Mouse (Mus musculus): ENCODE results near the gene S1pr5. TPM values are rescaled to one million over a fixed set of nuclear protein-coding genes. Genes with fewer than 3 reads are reported as not detected.
"Not testable (repeated sequence)": the region's sequence is repeated elsewhere in the genome, so short reads cannot be mapped to it uniquely, and the experiment has no call there.

Gene S1pr5
- total RNA-seq, 2 experiments from 2014 or later: 0.50 to 1.0 TPM

GRCm38 (mm10) chr9:21208626-21209025, 39.6 kb downstream of the S1pr5 start:
- no peak for DNase-seq (ENCODE audit: low spot score in 2 of 2)

- no peak for DNase-seq (ENCODE audit: low spot score in 2 of 2)
Observed at GRCm38 (mm10) chr9:21206848-21207247, 41.4 kb downstream of the S1pr5 start.

- DNase-seq (ENCODE audit: low spot score in 2 of 2): no peak
Observed at GRCm38 (mm10) chr9:21204528-21205272, 43.5 kb downstream of the S1pr5 start.

- DNase-seq (ENCODE audit: low spot score in 2 of 2): no peak
Observed at GRCm38 (mm10) chr9:21204156-21204527, 44.1 kb downstream of the S1pr5 start.

GRCm38 (mm10) chr9:21198960-21199359, 49.3 kb downstream of the S1pr5 start:
- no peak for DNase-seq (ENCODE audit: low spot score in 2 of 2)

- DNase-seq (ENCODE audit: low spot score in 2 of 2): no peak
Observed at GRCm38 (mm10) chr9:21197981-21198380, 50.3 kb downstream of the S1pr5 start.

GRCm38 (mm10) chr9:21196521-21197433, 51.5 kb downstream of the S1pr5 start:
- no peak for DNase-seq (ENCODE audit: low spot score in 2 of 2)

- DNase-seq (ENCODE audit: low spot score in 2 of 2): not testable (repeated sequence)
Observed at GRCm38 (mm10) chr9:21195736-21196505, 52.3 kb downstream of the S1pr5 start.

- DNase-seq (ENCODE audit: low spot score in 2 of 2): no peak
Observed at GRCm38 (mm10) chr9:21194787-21195493, 53.3 kb downstream of the S1pr5 start.

GRCm38 (mm10) chr9:21193786-21194185, 54.5 kb downstream of the S1pr5 start:
- no peak for DNase-seq (ENCODE audit: low spot score in 2 of 2)

Other genes starting within 250 kb of the S1pr5 start
- gene Mrpl4, start 245.7 kb downstream of the S1pr5 start, total RNA-seq (2021): 100 to 1,000 TPM; 122 to 124 TPM
- gene Icam1, start 232.5 kb downstream of the S1pr5 start, total RNA-seq (2021): 10 to 100 TPM in 1 of 2 experiments, 1 to 10 TPM in 1; 9.0 to 31.8 TPM
- gene Icam4, start 219.1 kb downstream of the S1pr5 start, total RNA-seq (2021): 1 to 10 TPM; 1.2 to 4.8 TPM
- gene Icam5, start 216.4 kb downstream of the S1pr5 start, total RNA-seq (2021): under 1 TPM; 0.13 to 0.23 TPM
- not detected for gene Zglp1, start 181.3 kb downstream of the S1pr5 start, total RNA-seq (2021)
- under 1 TPM; 0.53 to 0.80 TPM for gene Gm49373, start 175.3 kb downstream of the S1pr5 start, total RNA-seq (2021)
- 10 to 100 TPM; 38.3 to 39.2 TPM for gene Fdx1l, start 174.8 kb downstream of the S1pr5 start, total RNA-seq (2021)
- 1 to 10 TPM; 1.8 to 1.9 TPM for gene Gm38431, start 156.4 kb downstream of the S1pr5 start, total RNA-seq (2021)
- gene Raver1, start 156.4 kb downstream of the S1pr5 start, total RNA-seq (2021): 10 to 100 TPM; 42.9 to 47.1 TPM
- gene Tyk2, start 117.2 kb downstream of the S1pr5 start, total RNA-seq (2021): 10 to 100 TPM; 14.0 to 14.5 TPM
- 100 to 1,000 TPM; 175 to 181 TPM for gene Cdc37, start 98.5 kb downstream of the S1pr5 start, total RNA-seq (2021)
- gene Pde4a, start 82.7 kb downstream of the S1pr5 start, total RNA-seq (2021): 10 to 100 TPM in 1 of 2 experiments, 1 to 10 TPM in 1; 6.2 to 13.3 TPM
- 10 to 100 TPM; 44.9 to 51.2 TPM for gene Keap1, start 9.1 kb downstream of the S1pr5 start, total RNA-seq (2021)
- gene Atg4d, start 16.9 kb upstream of the S1pr5 start, total RNA-seq (2021): 10 to 100 TPM; 39.9 to 52.6 TPM
- 10 to 100 TPM; 31.1 to 34.9 TPM for gene Kri1, start 39.5 kb upstream of the S1pr5 start, total RNA-seq (2021)
- 10 to 100 TPM in 1 of 2 experiments, 1 to 10 TPM in 1; 9.1 to 11.8 TPM for gene Cdkn2d, start 43.0 kb upstream of the S1pr5 start, total RNA-seq (2021)
- not detected for gene Ap1m2, start 63.9 kb upstream of the S1pr5 start, total RNA-seq (2021)
- gene Slc44a2, start 72.3 kb upstream of the S1pr5 start, total RNA-seq (2021): 10 to 100 TPM; 36.3 to 48.3 TPM
- 10 to 100 TPM; 56.5 to 59.6 TPM for gene Ilf3, start 119.4 kb upstream of the S1pr5 start, total RNA-seq (2021)
- 10 to 100 TPM; 15.6 to 18.5 TPM for gene Qtrt1, start 163.4 kb upstream of the S1pr5 start, total RNA-seq (2021)
- gene Dnm2, start 176.5 kb upstream of the S1pr5 start, total RNA-seq (2021): 100 to 1,000 TPM in 1 of 2 experiments, 10 to 100 TPM in 1; 88.5 to 112 TPM

Data from adrenal gland, adult 18-20 months (tissue).